8 mouse cellular contexts compared by ENCODE assay signal in genomic region chr2:92431611-92432179, GRCm38 (mm10). TPM values are rescaled to one million over a fixed set of nuclear protein-coding genes. Genes with fewer than 3 reads are reported as not detected.
DNase-seq lines count a peak whose midpoint lies in the region; ATAC-seq and TF ChIP-seq lines count a peak whose summit lies in the region.

No protein-coding gene starts in this region.

- TF ChIP-seq CTCF in ES-Bruce4 (IDR thresholded peaks at IDR 0.05; ENCODE audit: low read depth, low read length) = no peak

- no peaks in the 10 kb centered on the region for H3K9me3 ChIP-seq in heart, embryonic 10.5 days
- H3K9me3 ChIP-seq in ES-Bruce4 (replicated peaks; ENCODE audit: control insufficient read depth, insufficient read depth, low read length, poor library complexity, severe bottlenecking) = no peaks in the 10 kb centered on the region
- H3K9me3 ChIP-seq in forebrain, embryonic 12.5 days = no peaks in the 10 kb centered on the region
- no peaks in the 10 kb centered on the region for H3K9me3 ChIP-seq in liver, embryonic 12.5 days (replicated peaks)

- ATAC-seq in forebrain, embryonic 12.5 days (ENCODE audit: low FRiP score) = no peak
- no peak for ATAC-seq in liver, embryonic 12.5 days

- no peaks in the 10 kb centered on the region for H3K36me3 ChIP-seq in heart, embryonic 10.5 days
- H3K36me3 ChIP-seq in ES-Bruce4 (ENCODE audit: control insufficient read depth, insufficient read depth, low read length, poor library complexity, severe bottlenecking) = no peaks in the 10 kb centered on the region
- no peaks in the 10 kb centered on the region for H3K36me3 ChIP-seq in forebrain, embryonic 12.5 days (replicated peaks)
- peaks cover 9% of the 10 kb centered on the region for H3K36me3 ChIP-seq in liver, embryonic 12.5 days

- H3K27ac ChIP-seq in heart, embryonic 10.5 days = peak overlapping the region; percentile 65
- H3K27ac ChIP-seq in ES-Bruce4 (ENCODE audit: insufficient read depth, low read length) = no peak overlapping the region
- H3K27ac ChIP-seq in forebrain, embryonic 12.5 days = peak overlapping the region; percentile 79
- peak overlapping the region; percentile 83 for H3K27ac ChIP-seq in liver, embryonic 12.5 days

- no peak overlapping the region for H3K9ac ChIP-seq in ES-Bruce4 (ENCODE audit: low read depth, poor library complexity, severe bottlenecking)
- H3K9ac ChIP-seq in forebrain, embryonic 12.5 days = peak overlapping the region; percentile 86
- H3K9ac ChIP-seq in liver, embryonic 12.5 days = peak overlapping the region; percentile 90; the same call in 1 of the 2 replicates

- H3K27me3 ChIP-seq in heart, embryonic 10.5 days (ENCODE audit: insufficient read depth, poor library complexity, severe bottlenecking) = no peaks in the 10 kb centered on the region
- no peaks in the 10 kb centered on the region for H3K27me3 ChIP-seq in ES-Bruce4 (ENCODE audit: control insufficient read depth, insufficient read depth, low read length, poor library complexity, severe bottlenecking)
- 0 out of 2 replicates have a peak, but pooled peaks cover 9% of the 10 kb centered on the region for H3K27me3 ChIP-seq in forebrain, embryonic 12.5 days
- H3K27me3 ChIP-seq in liver, embryonic 12.5 days (replicated peaks) = peaks cover 7% of the 10 kb centered on the region; the same call in 1 of the 2 replicates

- H3K4me2 ChIP-seq in forebrain, embryonic 12.5 days = peak overlapping the region; percentile 78
- H3K4me2 ChIP-seq in liver, embryonic 12.5 days = peak overlapping the region; percentile 99

- DNase-seq in heart, embryonic 10.5 days (ENCODE audit: low spot score) = no peak
- DNase-seq in heart, adult 8-10 months (ENCODE audit: low spot score) = no peak
- no peak for DNase-seq in ovary, adult 18-20 months (ENCODE audit: low spot score)
- no peak for DNase-seq in left cerebral cortex, adult 18-20 months (ENCODE audit: low spot score in 2 of 2)
- no peak for DNase-seq in right cerebral cortex, postnatal 14 days

- no peak for TF ChIP-seq POLR2A in ES-Bruce4 (IDR thresholded peaks at IDR 0.05; ENCODE audit: insufficient read depth, low read length)

- no peak for TF ChIP-seq EP300 in ES-Bruce4 (IDR thresholded peaks at IDR 0.05; ENCODE audit: insufficient read depth, low read depth, low read length)

- WGBS in heart, embryonic 10.5 days = 36% methylated on average over 11 of the region's 11 CpGs
- WGBS in forebrain, embryonic 12.5 days = 30% methylated on average over 11 of the region's 11 CpGs
- 45% methylated on average over 11 of the region's 11 CpGs for WGBS in liver, embryonic 12.5 days (ENCODE audit: insufficient replicate concordance)

- peaks cover 65% of the 10 kb centered on the region for H3K4me1 ChIP-seq in heart, embryonic 10.5 days
- H3K4me1 ChIP-seq in ES-Bruce4 (ENCODE audit: control insufficient read depth, insufficient read depth, low read length) = peaks cover 10% of the 10 kb centered on the region
- H3K4me1 ChIP-seq in forebrain, embryonic 12.5 days = peaks cover 69% of the 10 kb centered on the region
- H3K4me1 ChIP-seq in liver, embryonic 12.5 days = peaks cover 75% of the 10 kb centered on the region

- peak overlapping the region; percentile 92 for H3K4me3 ChIP-seq in heart, embryonic 10.5 days
- peak overlapping the region; percentile 29 for H3K4me3 ChIP-seq in ES-Bruce4 (ENCODE audit: low read depth, low read length)
- peak overlapping the region; percentile 80 for H3K4me3 ChIP-seq in forebrain, embryonic 12.5 days (replicated peaks)
- H3K4me3 ChIP-seq in liver, embryonic 12.5 days = peak overlapping the region; percentile 87

RNA-seq across cellular contexts. Expression of gene Cry2, which starts 2.1 kb away (rescaled TPM):
- 21.0 and 23.3 TPM in 2 replicates for polyA plus RNA-seq in heart, embryonic 10.5 days (2016; fragmentation: Nextera tagmentation; extraction: Ambion mirVana)
- 10 to 100 TPM; 22.6 to 35.6 (median 32.8) TPM for total RNA-seq in heart, adult 8-10 months (2022)
- polyA plus RNA-seq in ES-Bruce4 (2011; ENCODE audit: insufficient read depth, insufficient read length, low read depth, missing spikeins) = 9.9 and 11.8 TPM in 2 replicates
- polyA plus RNA-seq in forebrain, embryonic 12.5 days (2016; fragmentation: Nextera tagmentation; extraction: Ambion mirVana) = 29.1 and 31.2 TPM in 2 replicates
- 14.1 and 14.5 TPM in 2 replicates for polyA plus RNA-seq in liver, embryonic 12.5 days (2016; fragmentation: Nextera tagmentation; extraction: Ambion mirVana)
- total RNA-seq in left cerebral cortex, adult 18-20 months (2021) = 100 to 1,000 TPM; 124 to 136 TPM

RNA-seq across cellular contexts. Expression of gene Slc35c1, which starts 28.6 kb away (rescaled TPM):
- polyA plus RNA-seq in heart, embryonic 10.5 days (2016; fragmentation: Nextera tagmentation; extraction: Ambion mirVana) = 14.1 and 14.9 TPM in 2 replicates
- 1 to 10 TPM; 5.5 to 6.8 (median 6.2) TPM for total RNA-seq in heart, adult 8-10 months (2022)
- polyA plus RNA-seq in ES-Bruce4 (2011; ENCODE audit: insufficient read depth, insufficient read length, low read depth, missing spikeins) = 7.6 and 8.2 TPM in 2 replicates
- polyA plus RNA-seq in forebrain, embryonic 12.5 days (2016; fragmentation: Nextera tagmentation; extraction: Ambion mirVana) = 9.5 and 10.0 TPM in 2 replicates
- polyA plus RNA-seq in liver, embryonic 12.5 days (2016; fragmentation: Nextera tagmentation; extraction: Ambion mirVana) = 15.3 and 15.5 TPM in 2 replicates
- 10 to 100 TPM; 15.9 to 18.0 TPM for total RNA-seq in left cerebral cortex, adult 18-20 months (2021)

RNA-seq across cellular contexts. Expression of gene Mapk8ip1, which starts 30.6 kb away (rescaled TPM):
- 7.5 and 18.2 TPM in 2 replicates for polyA plus RNA-seq in heart, embryonic 10.5 days (2016; fragmentation: Nextera tagmentation; extraction: Ambion mirVana)
- 1 to 10 TPM; 3.4 to 4.6 (median 3.9) TPM for total RNA-seq in heart, adult 8-10 months (2022)
- polyA plus RNA-seq in ES-Bruce4 (2011; ENCODE audit: insufficient read depth, insufficient read length, low read depth, missing spikeins) = 13.6 and 16.0 TPM in 2 replicates
- polyA plus RNA-seq in forebrain, embryonic 12.5 days (2016; fragmentation: Nextera tagmentation; extraction: Ambion mirVana) = 83.2 and 83.5 TPM in 2 replicates
- polyA plus RNA-seq in liver, embryonic 12.5 days (2016; fragmentation: Nextera tagmentation; extraction: Ambion mirVana) = 4.6 and 4.7 TPM in 2 replicates
- total RNA-seq in left cerebral cortex, adult 18-20 months (2021) = 100 to 1,000 TPM; 345 to 351 TPM

RNA-seq across cellular contexts. Expression of gene 1700029I15Rik, which starts 49.4 kb away (rescaled TPM):
- polyA plus RNA-seq in heart, embryonic 10.5 days (2016; fragmentation: Nextera tagmentation; extraction: Ambion mirVana) = 0.89 and 2.7 TPM in 2 replicates
- 1 to 10 TPM in 2 of 4 experiments, under 1 TPM in 2; 0.26 to 1.5 (median 0.86) TPM for total RNA-seq in heart, adult 8-10 months (2022)
- polyA plus RNA-seq in ES-Bruce4 (2011; ENCODE audit: insufficient read depth, insufficient read length, low read depth, missing spikeins) = 1.2 TPM in 1 of 2 replicates, not detected in the other
- 5.6 and 6.8 TPM in 2 replicates for polyA plus RNA-seq in forebrain, embryonic 12.5 days (2016; fragmentation: Nextera tagmentation; extraction: Ambion mirVana)
- polyA plus RNA-seq in liver, embryonic 12.5 days (2016; fragmentation: Nextera tagmentation; extraction: Ambion mirVana) = 1.1 and 1.4 TPM in 2 replicates
- 1 to 10 TPM; 3.8 to 5.9 TPM for total RNA-seq in left cerebral cortex, adult 18-20 months (2021)

RNA-seq across cellular contexts. Expression of gene Large2, which starts 57.0 kb away (rescaled TPM):
- polyA plus RNA-seq in heart, embryonic 10.5 days (2016; fragmentation: Nextera tagmentation; extraction: Ambion mirVana) = 1.6 and 7.0 TPM in 2 replicates
- under 1 TPM in 1 of 4 experiments, not detected in 3; 0.75 TPM for total RNA-seq in heart, adult 8-10 months (2022)
- 27.9 and 31.4 TPM in 2 replicates for polyA plus RNA-seq in ES-Bruce4 (2011; ENCODE audit: insufficient read depth, insufficient read length, low read depth, missing spikeins)
- 5.3 and 5.5 TPM in 2 replicates for polyA plus RNA-seq in forebrain, embryonic 12.5 days (2016; fragmentation: Nextera tagmentation; extraction: Ambion mirVana)
- 1.8 and 2.0 TPM in 2 replicates for polyA plus RNA-seq in liver, embryonic 12.5 days (2016; fragmentation: Nextera tagmentation; extraction: Ambion mirVana)
- total RNA-seq in left cerebral cortex, adult 18-20 months (2021) = 1 to 10 TPM in 1 of 2 experiments, not detected in 1; 1.0 TPM

Comparison
In these comparisons a context has a peak if more than half of its experiments do, and no peak if none do; other contexts are left out.
1. H3K4me3 ChIP-seq: peak in every context shown above with its lines; median percentile 92 in heart, embryonic 10.5 days; 87 in liver, embryonic 12.5 days; 80 in forebrain, embryonic 12.5 days; 29 in ES-Bruce4.